ENCODE assay signal across 23 mouse cellular contexts in the genomic region with DNA sequence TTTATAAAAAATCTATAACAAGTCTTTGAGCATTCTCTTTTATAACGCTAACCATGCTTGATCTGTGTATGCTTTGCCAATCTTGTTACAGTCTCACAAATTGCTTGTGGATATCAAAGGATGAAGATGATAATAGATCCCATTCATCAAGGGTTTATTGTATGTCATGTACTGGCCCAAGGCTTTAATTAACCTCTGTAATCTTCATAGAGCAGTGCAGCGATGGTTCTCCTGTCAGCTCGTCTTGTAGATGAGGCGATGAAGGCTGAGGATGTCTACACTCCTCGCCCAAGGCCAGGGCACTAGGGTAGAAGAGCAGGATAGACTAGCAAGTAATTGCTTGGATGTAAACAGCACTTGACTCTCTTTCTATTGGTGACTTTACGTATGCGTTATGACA.
DNase-seq lines count a peak whose midpoint lies in the region; ATAC-seq and TF ChIP-seq lines count a peak whose summit lies in the region.
"Had no signal": no experiment of that assay in that cellular context is flagged by ENCODE, and none has a peak within 500 bp of the region (broad histone marks: within the 10 kb centered on the region; RNA-seq: fewer than 3 reads in every experiment).

No protein-coding gene starts in this region.

- no peak for TF ChIP-seq CTCF in gastrocnemius, adult 2 months (IDR thresholded peaks at IDR 0.05)

- WGBS in hindbrain, embryonic 12.5 days = 76% methylated on average over 7 of the region's 7 CpGs
- 64% methylated on average over 7 of the region's 7 CpGs for WGBS in hindbrain, embryonic 14.5 days
- 78% methylated on average over 7 of the region's 7 CpGs for WGBS in midbrain, embryonic 13.5 days
- WGBS in midbrain, embryonic 14.5 days = 73% methylated on average over 7 of the region's 7 CpGs

- H3K36me3 ChIP-seq in hindbrain, embryonic 12.5 days = no peaks in the 10 kb centered on the region
- peaks cover 6% of the 10 kb centered on the region; the same call in 1 of the 2 replicates for H3K36me3 ChIP-seq in hindbrain, embryonic 14.5 days (replicated peaks; ENCODE audit: control insufficient read depth, insufficient read depth)
- H3K36me3 ChIP-seq in midbrain, embryonic 13.5 days = no peaks in the 10 kb centered on the region
- H3K36me3 ChIP-seq in midbrain, embryonic 14.5 days (ENCODE audit: control insufficient read depth, insufficient read depth, low read length) = no peaks in the 10 kb centered on the region
- H3K36me3 ChIP-seq: heart, embryonic 10.5 days; intestine, embryonic 15.5 days had no signal

- ATAC-seq in hindbrain, embryonic 12.5 days (ENCODE audit: low FRiP score) = 0 out of 2 replicates have a peak, but pooled peaks have one; percentile 13
- ATAC-seq in hindbrain, embryonic 14.5 days (ENCODE audit: low FRiP score) = no peak
- 0 out of 2 replicates have a peak, but pooled peaks have one; percentile 24 for ATAC-seq in midbrain, embryonic 13.5 days
- ATAC-seq in midbrain, embryonic 14.5 days (ENCODE audit: low FRiP score, low TSS enrichment) = no peak
- ATAC-seq: forebrain, embryonic 14.5 days; forebrain, postnatal 0 days; intestine, embryonic 15.5 days; Patski had no signal

- no peak for DNase-seq in hindbrain, embryonic 14.5 days (ENCODE audit: low spot score)
- no peak for DNase-seq in midbrain, embryonic 14.5 days
- DNase-seq in fat pad, adult 2 months (ENCODE audit: extremely low read depth, low read depth, low spot score) = peak; percentile 50
- no peak for DNase-seq in gastrocnemius, adult 2 months
- DNase-seq: adrenal gland, postnatal 10 days; adrenal gland, postnatal 36 days; B cell, adult 2 months; cerebellum, adult 18-20 months; forebrain, postnatal 0 days; gastrocnemius, postnatal 25 days; heart, adult 2 months; heart, postnatal 14 days; heart, postnatal 4 days; kidney, adult 11 months had no signal

- H3K9ac ChIP-seq in hindbrain, embryonic 12.5 days = no peak overlapping the region
- no peak overlapping the region for H3K9ac ChIP-seq in hindbrain, embryonic 14.5 days
- no peak overlapping the region for H3K9ac ChIP-seq in midbrain, embryonic 13.5 days (replicated peaks)
- H3K9ac ChIP-seq in midbrain, embryonic 14.5 days (replicated peaks; ENCODE audit: low read length) = no peak overlapping the region
- H3K9ac ChIP-seq: forebrain, postnatal 0 days; heart, embryonic 13.5 days; intestine, embryonic 15.5 days had no signal

- no peaks in the 10 kb centered on the region for H3K27me3 ChIP-seq in hindbrain, embryonic 12.5 days
- no peaks in the 10 kb centered on the region for H3K27me3 ChIP-seq in hindbrain, embryonic 14.5 days (ENCODE audit: control insufficient read depth, insufficient read depth, low read length)
- H3K27me3 ChIP-seq in midbrain, embryonic 13.5 days = no peaks in the 10 kb centered on the region
- H3K27me3 ChIP-seq in midbrain, embryonic 14.5 days (ENCODE audit: control insufficient read depth, insufficient read depth, low read length) = no peaks in the 10 kb centered on the region
- H3K27me3 ChIP-seq: CH12.LX; heart, embryonic 13.5 days; intestine, embryonic 15.5 days; Patski had no signal

- no peaks in the 10 kb centered on the region for H3K9me3 ChIP-seq in hindbrain, embryonic 12.5 days (replicated peaks)
- H3K9me3 ChIP-seq in hindbrain, embryonic 14.5 days (ENCODE audit: control insufficient read depth, low read length) = no peaks in the 10 kb centered on the region
- no peaks in the 10 kb centered on the region for H3K9me3 ChIP-seq in midbrain, embryonic 13.5 days
- H3K9me3 ChIP-seq in midbrain, embryonic 14.5 days (ENCODE audit: control insufficient read depth, low read length) = no peaks in the 10 kb centered on the region
- H3K9me3 ChIP-seq: G1E; heart, embryonic 10.5 days; heart, embryonic 13.5 days; intestine, embryonic 15.5 days had no signal

- intact Hi-C loops in gastrocnemius, adult 2 months (cut with DNase I) = no loop called here

- H3K4me1 ChIP-seq in hindbrain, embryonic 12.5 days = no peaks in the 10 kb centered on the region
- H3K4me1 ChIP-seq in hindbrain, embryonic 14.5 days (replicated peaks; ENCODE audit: control insufficient read depth, insufficient read depth, low read length) = 0 out of 2 replicates have a peak, but pooled peaks cover 2% of the 10 kb centered on the region
- H3K4me1 ChIP-seq in midbrain, embryonic 13.5 days (replicated peaks) = no peaks in the 10 kb centered on the region
- no peaks in the 10 kb centered on the region for H3K4me1 ChIP-seq in midbrain, embryonic 14.5 days (ENCODE audit: control insufficient read depth, insufficient read depth, low read length)
- H3K4me1 ChIP-seq: heart, embryonic 10.5 days; intestine, embryonic 15.5 days had no signal

- no peak overlapping the region for H3K4me2 ChIP-seq in hindbrain, embryonic 12.5 days (replicated peaks)
- no peak overlapping the region for H3K4me2 ChIP-seq in hindbrain, embryonic 14.5 days (replicated peaks)
- H3K4me2 ChIP-seq in midbrain, embryonic 13.5 days (replicated peaks) = no peak overlapping the region
- no peak overlapping the region for H3K4me2 ChIP-seq in midbrain, embryonic 14.5 days (ENCODE audit: low read length)
- H3K4me2 ChIP-seq: heart, embryonic 13.5 days; intestine, embryonic 15.5 days had no signal

- H3K4me3 ChIP-seq in hindbrain, embryonic 12.5 days = no peak overlapping the region
- H3K4me3 ChIP-seq in hindbrain, embryonic 14.5 days (replicated peaks; ENCODE audit: low read length) = no peak overlapping the region
- H3K4me3 ChIP-seq in midbrain, embryonic 13.5 days (replicated peaks) = no peak overlapping the region
- H3K4me3 ChIP-seq in midbrain, embryonic 14.5 days (replicated peaks; ENCODE audit: low read depth, low read length) = no peak overlapping the region
- H3K4me3 ChIP-seq in gastrocnemius, adult 2 months = no peak overlapping the region
- H3K4me3 ChIP-seq: heart, adult 2 months; heart, embryonic 10.5 days; heart, embryonic 13.5 days; intestine, embryonic 15.5 days had no signal

- H3K27ac ChIP-seq in hindbrain, embryonic 12.5 days = no peak overlapping the region
- H3K27ac ChIP-seq in hindbrain, embryonic 14.5 days = no peak overlapping the region
- no peak overlapping the region for H3K27ac ChIP-seq in midbrain, embryonic 13.5 days
- no peak overlapping the region for H3K27ac ChIP-seq in midbrain, embryonic 14.5 days (replicated peaks; ENCODE audit: low read depth, low read length)
- H3K27ac ChIP-seq in gastrocnemius, adult 2 months = no peak overlapping the region
- H3K27ac ChIP-seq: heart, adult 2 months; heart, embryonic 10.5 days; heart, embryonic 13.5 days; intestine, embryonic 15.5 days had no signal

Comparison
In these comparisons a context has a peak if more than half of its experiments do, and no peak if none do; other contexts are left out.
1. ATAC-seq: peak in hindbrain, embryonic 12.5 days (single experiment) and midbrain, embryonic 13.5 days (single experiment); none in hindbrain, embryonic 14.5 days (single experiment) and midbrain, embryonic 14.5 days (single experiment).